Mouse (Mus musculus): ENCODE measurements around the gene Scrn3. TPM values are rescaled to one million over a fixed set of nuclear protein-coding genes. Genes with fewer than 3 reads are reported as not detected.

Scrn3 gene
- polyA plus RNA-seq (2015; fragmentation: Nextera tagmentation; extraction: Ambion mirVana), result 15.9 TPM in 2 replicates

DNA sequence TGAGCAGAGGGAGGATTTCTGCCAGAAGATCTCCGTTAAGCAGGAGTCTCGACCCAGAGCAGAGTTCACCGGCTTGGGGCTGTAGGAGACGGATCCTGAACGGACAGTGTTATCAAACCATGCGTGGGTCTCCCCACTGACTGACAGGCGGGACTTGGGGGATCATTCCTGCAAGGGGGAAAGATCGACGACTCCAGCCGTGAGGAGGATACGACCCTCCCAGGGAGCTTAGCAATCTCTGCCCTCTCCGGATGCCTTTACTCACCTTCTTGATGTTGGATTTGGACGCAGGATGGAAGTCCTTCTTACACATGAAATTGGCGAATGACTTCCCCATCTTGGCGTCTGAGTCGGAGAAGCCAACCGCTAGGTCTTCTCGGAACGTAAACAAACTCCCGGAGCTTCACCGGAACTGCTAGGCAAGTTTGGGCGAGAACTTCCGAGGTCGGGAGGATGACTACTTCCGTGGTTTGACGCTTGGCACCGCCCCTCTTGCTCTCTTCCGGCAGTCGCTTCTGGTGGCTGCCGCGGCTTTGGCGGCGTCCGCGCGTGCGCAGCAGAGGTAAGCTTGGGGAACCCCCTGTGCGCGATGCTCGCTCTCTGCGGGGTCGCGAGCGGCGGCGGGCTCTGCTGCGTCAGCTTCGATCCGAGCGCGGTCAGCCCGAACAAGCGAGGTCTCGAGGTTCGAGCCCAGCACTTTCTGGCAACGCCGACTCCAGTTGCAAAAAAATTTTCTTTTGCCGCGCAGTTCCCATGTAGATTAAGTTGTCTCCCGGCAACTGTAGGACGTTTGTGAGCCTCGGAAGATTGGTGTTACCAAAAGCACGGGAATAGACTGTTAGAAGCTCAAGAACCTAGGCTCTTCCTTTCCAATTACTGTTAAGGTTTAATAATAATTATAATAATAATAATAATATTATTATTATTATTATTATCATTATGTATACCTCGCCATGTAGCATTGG is at the start of gene Scrn3, which contains the start of gene Cir1:
Scrn3 (plus strand) TSS at position 450 of the 965 bp plus-strand sequence.
Cir1 (minus strand) TSS at position 550 of the 965 bp plus-strand sequence.
- 1% methylated on average over 64 of the region's 64 CpGs for WGBS
- peak within 1 kb of the TSS; percentile 79 for H3K27ac ChIP-seq
- DNase-seq (ENCODE audit: low spot score), result peak; percentile 99
- H3K4me1 ChIP-seq (replicated peaks; ENCODE audit: insufficient read depth, low read length), result 0 out of 2 replicates have a peak, but pooled peaks cover 3% of the 10 kb centered on the region
- no peaks in the 10 kb centered on the region for H3K27me3 ChIP-seq (ENCODE audit: insufficient read depth, low read length)
- no peaks in the 10 kb centered on the region for H3K9me3 ChIP-seq (replicated peaks; ENCODE audit: low read length)
- TF ChIP-seq CTCF (IDR thresholded peaks at IDR 0.05; ENCODE audit: low read depth), result no peak
- peak; percentile 93 for ATAC-seq (replicated peaks; ENCODE audit: low FRiP score, low read depth)
- H3K4me3 ChIP-seq (replicated peaks; ENCODE audit: low read depth, low read length), result peak within 1 kb of the TSS; percentile 77
- peak within 1 kb of the TSS; percentile 74 for H3K9ac ChIP-seq (ENCODE audit: low read depth, low read length)
- peak within 1 kb of the TSS; percentile 79 for H3K4me2 ChIP-seq (ENCODE audit: low read length)
- H3K36me3 ChIP-seq (ENCODE audit: insufficient read depth, low read length), result peaks cover 9% of the 10 kb centered on the region; the same call in 1 of the 2 replicates

DNA sequence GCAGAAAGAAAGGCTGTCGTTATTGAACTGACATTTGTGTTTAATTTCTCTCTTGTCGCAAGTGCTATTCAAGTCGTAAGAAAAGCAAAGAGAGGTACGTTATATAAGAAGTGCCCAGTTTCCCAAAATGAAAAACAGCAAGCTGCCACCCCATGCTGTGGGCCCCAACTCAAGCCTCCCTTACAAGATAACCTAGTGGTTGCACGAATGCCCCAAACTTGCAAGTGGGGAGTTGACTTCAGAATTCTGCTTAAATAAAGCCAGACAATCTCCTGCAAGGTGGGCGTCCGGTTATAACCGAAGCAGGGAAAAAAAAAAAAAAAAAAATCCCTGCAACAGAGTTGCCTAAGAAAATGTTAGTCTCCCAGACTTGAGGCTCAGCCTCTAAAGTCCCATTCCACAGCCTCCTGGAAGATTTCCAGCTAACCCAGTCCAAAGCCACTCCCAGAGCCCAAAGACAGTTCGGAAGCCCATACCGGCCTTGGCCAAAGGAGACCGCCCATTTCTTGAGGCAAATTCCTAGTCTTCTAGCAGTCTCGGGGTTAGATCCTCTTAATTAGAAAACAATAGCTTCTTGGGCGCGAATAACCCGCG is 49.1 kb upstream of the Scrn3 start:
- peak; percentile 50 for DNase-seq (ENCODE audit: low spot score)
- peaks cover 10% of the 10 kb centered on the region; the same call in 1 of the 2 replicates for H3K4me1 ChIP-seq (replicated peaks; ENCODE audit: insufficient read depth, low read length)
- peak overlapping the region; percentile 42 for H3K4me3 ChIP-seq (replicated peaks; ENCODE audit: low read depth, low read length)
- no peak for TF ChIP-seq CTCF (IDR thresholded peaks at IDR 0.05; ENCODE audit: low read depth)
- no peaks in the 10 kb centered on the region for H3K9me3 ChIP-seq (replicated peaks; ENCODE audit: low read length)
- 0 out of 2 replicates have a peak, but pooled peaks have one; percentile 7 for ATAC-seq (replicated peaks; ENCODE audit: low FRiP score, low read depth)
- H3K4me2 ChIP-seq (ENCODE audit: low read length), result peak overlapping the region; percentile 71
- no peaks in the 10 kb centered on the region for H3K36me3 ChIP-seq (ENCODE audit: insufficient read depth, low read length)
- peak overlapping the region; percentile 40 for H3K9ac ChIP-seq (ENCODE audit: low read depth, low read length)
- WGBS, result 8% methylated on average over 16 of the region's 16 CpGs
- H3K27ac ChIP-seq, result no peak overlapping the region
- peaks cover 53% of the 10 kb centered on the region for H3K27me3 ChIP-seq (ENCODE audit: insufficient read depth, low read length)

DNA sequence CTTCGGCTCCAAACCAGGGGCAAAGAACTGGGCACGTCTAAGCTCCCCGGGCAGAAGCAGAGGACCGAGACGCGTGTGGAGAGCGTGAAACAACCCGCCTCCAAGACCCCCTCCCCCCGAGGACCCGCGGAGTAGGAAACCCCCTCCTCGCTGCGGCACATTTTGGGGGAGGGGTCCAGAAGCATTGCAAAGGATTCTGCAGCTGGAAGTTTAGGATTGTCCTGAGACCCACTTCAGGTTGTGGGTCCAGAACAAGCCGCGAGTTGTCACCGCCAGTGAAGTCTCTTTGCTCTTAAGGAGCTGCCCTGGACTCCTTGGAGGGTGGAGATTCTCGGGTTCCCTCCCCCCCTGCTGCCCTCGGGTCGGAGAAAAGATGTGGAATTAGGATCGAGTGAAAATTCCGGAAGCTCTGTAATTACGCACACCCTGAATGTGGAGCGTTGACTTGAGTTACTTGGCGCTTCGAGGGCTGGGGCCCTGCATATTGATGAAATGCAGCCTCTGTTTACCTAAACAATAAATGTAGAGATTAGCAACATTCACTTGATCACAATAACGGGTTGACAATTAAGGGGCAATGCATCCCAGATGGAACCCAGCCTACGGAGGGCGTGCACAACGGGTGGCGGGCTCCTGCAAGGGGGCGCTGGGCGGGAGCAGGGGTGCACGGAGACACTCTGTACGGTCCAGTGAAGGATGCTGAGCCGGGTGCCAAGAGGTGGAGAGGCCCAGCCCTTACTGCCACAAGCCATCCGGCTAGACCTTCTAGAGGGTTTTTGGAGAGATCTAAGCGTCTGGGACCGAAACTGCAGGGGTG is 48.4 kb upstream of the Scrn3 start:
- H3K27me3 ChIP-seq (ENCODE audit: insufficient read depth, low read length), result peaks cover 59% of the 10 kb centered on the region
- WGBS, result under 1% methylated on average over 38 of the region's 38 CpGs
- no peaks in the 10 kb centered on the region for H3K36me3 ChIP-seq (ENCODE audit: insufficient read depth, low read length)
- peak overlapping the region; percentile 40 for H3K9ac ChIP-seq (ENCODE audit: low read depth, low read length)
- TF ChIP-seq CTCF (IDR thresholded peaks at IDR 0.05; ENCODE audit: low read depth), result no peak
- ATAC-seq (replicated peaks; ENCODE audit: low FRiP score, low read depth) (peak; percentile 40), DNase-seq (ENCODE audit: low spot score) (peak; percentile 67)
- H3K27ac ChIP-seq, result no peak overlapping the region
- H3K4me1 ChIP-seq (replicated peaks; ENCODE audit: insufficient read depth, low read length), result peaks cover 10% of the 10 kb centered on the region; the same call in 1 of the 2 replicates
- peak overlapping the region; percentile 71 for H3K4me2 ChIP-seq (ENCODE audit: low read length)
- no peaks in the 10 kb centered on the region for H3K9me3 ChIP-seq (replicated peaks; ENCODE audit: low read length)
- peak overlapping the region; percentile 42 for H3K4me3 ChIP-seq (replicated peaks; ENCODE audit: low read depth, low read length)

DNA sequence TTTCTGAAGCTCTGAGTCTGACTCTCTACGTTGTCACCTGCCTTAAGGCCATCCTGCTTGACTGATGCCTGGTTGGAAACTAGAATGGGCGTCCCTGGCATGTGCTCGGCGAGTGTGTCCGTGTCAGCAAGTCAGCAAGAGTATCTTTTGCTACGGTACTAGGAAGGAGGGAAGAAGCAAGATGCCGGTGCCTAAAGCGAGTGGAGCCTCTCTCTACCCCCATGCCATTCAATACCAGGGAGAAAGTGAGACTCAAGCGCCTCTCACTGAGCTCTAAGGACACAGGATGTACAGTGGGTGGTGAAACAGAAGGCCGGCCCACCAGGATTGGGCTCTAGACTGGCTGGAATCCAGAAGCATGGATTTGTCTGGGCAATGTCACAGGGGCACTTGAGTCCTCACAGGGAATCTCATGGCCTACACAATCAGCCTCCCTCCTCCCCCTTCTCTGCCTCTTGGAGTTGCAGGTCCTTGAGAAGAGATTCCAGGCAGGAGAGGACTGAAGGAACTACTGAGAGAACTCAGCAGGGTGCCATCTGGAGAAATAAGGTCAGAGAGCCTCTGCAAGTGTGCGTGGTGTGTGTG is 47.7 kb upstream of the Scrn3 start:
- Histone ChIP-seq H3K9me3 (replicated peaks; ENCODE audit: low read length) (no peaks in the 10 kb centered on the region), H3K36me3 (ENCODE audit: insufficient read depth, low read length) (no peaks in the 10 kb centered on the region), H3K4me1 (replicated peaks; ENCODE audit: insufficient read depth, low read length) (peaks cover 10% of the 10 kb centered on the region; the same call in 1 of the 2 replicates), H3K4me2 (ENCODE audit: low read length) (peak overlapping the region; percentile 71; the same call in 1 of the 2 replicates), H3K27me3 (ENCODE audit: insufficient read depth, low read length) (peaks cover 64% of the 10 kb centered on the region), H3K27ac (no peak overlapping the region), H3K9ac (ENCODE audit: low read depth, low read length) (no peak overlapping the region), H3K4me3 (replicated peaks; ENCODE audit: low read depth, low read length) (peak overlapping the region; percentile 42; the same call in 1 of the 2 replicates)
- DNase-seq (ENCODE audit: low spot score) (no peak), ATAC-seq (replicated peaks; ENCODE audit: low FRiP score, low read depth) (no peak)
- 8% methylated on average over 11 of the region's 11 CpGs for WGBS
- no peak for TF ChIP-seq CTCF (IDR thresholded peaks at IDR 0.05; ENCODE audit: low read depth)

DNA sequence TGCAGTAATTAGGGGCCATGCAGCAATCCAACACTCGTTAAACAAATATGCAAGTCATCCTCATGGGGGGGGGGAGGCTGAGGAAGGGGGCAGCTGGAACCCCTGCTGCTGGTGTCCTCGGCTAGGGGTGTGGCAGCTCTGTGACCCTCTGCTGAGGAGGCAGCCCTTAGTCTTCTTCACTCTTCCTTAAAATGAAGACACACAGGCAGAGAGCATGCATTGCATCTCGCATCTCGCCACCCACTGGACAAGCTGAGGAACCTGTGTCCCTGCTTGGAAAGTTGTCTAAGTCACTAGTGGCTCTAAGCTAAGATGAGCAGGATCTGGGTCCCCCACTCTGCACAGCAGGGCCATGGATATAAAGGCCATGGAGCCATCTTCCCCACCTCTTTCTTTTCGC is 46.4 kb upstream of the Scrn3 start:
- Histone ChIP-seq H3K27ac (no peak overlapping the region), H3K9me3 (replicated peaks; ENCODE audit: low read length) (no peaks in the 10 kb centered on the region), H3K9ac (ENCODE audit: low read depth, low read length) (no peak overlapping the region), H3K4me3 (replicated peaks; ENCODE audit: low read depth, low read length) (no peak overlapping the region), H3K27me3 (ENCODE audit: insufficient read depth, low read length) (peaks cover 76% of the 10 kb centered on the region), H3K36me3 (ENCODE audit: insufficient read depth, low read length) (no peaks in the 10 kb centered on the region), H3K4me2 (ENCODE audit: low read length) (no peak overlapping the region), H3K4me1 (replicated peaks; ENCODE audit: insufficient read depth, low read length) (peaks cover 10% of the 10 kb centered on the region; the same call in 1 of the 2 replicates)
- WGBS, result 2% methylated on average over 5 of the region's 5 CpGs
- peak; percentile 38 for DNase-seq (ENCODE audit: low spot score)
- peak; percentile 36; the same call in 1 of the 2 replicates for TF ChIP-seq CTCF (IDR thresholded peaks at IDR 0.05; ENCODE audit: low read depth)
- no peak for ATAC-seq (replicated peaks; ENCODE audit: low FRiP score, low read depth)
